Mouse (Mus musculus) ovary, postnatal 10 days (tissue): ENCODE results near the gene Cdk5r1.
"Not testable (repeated sequence)": the region's sequence is repeated elsewhere in the genome, so short reads cannot be mapped to it uniquely, and the experiment has no call there.

Experiments
- DNase-seq: peaks from one replicate; pipeline ENCODE4 v3.0.0; 2022; ENCODE audit warnings: low spot score

The Cdk5r1 gene

DNA sequence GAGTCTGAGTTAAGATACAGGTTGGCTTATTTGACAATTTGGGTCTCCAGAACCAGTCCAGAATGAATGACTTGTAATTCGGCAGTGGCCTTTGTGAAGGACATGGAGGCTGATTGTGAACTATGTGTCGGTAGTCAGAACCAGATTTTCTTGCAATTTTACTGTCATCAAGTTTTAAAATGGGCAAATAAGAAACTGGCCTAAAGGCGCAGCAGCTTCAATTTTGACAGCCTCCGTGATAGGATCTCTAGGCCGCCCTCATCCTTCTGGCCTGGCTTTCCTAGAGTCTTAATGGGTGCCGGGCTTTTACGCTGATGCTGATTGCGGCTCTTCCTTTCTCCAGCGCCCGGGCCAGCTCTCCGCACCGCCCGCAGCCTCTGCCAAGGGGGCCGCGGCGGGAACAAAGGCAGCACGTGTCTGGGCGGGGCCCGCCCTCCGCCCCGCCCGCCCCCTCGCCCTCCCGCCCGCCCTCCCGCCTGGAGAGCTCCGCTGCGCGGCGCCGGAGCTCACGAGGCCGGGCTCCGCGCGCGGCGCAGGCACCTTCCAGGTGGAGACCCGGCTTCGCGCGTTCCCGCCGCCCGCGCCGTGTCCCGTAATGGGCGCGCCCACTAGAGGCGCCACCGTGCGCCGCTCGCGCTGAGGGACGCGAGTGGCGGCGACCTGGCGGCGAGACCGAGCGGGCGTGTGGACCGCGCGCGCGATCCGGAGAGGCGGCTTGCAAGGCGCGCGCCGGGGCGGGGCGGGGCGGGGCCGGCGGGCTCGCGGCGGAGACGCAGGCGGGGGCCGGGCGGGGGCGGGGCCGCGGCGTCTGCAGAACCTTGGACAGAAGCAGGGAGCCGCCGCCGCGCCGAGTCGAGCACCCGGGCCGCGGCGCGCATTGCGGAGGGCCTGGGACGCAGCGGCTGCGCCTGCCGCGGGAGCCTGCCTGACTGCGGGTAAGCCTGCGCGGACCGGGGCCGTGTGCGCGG lies at the start of gene Cdk5r1:
Gene Cdk5r1 (plus strand): TSS at position 802 of the 968 bp plus-strand sequence.
- DNase-seq = peak; percentile 69

DNA sequence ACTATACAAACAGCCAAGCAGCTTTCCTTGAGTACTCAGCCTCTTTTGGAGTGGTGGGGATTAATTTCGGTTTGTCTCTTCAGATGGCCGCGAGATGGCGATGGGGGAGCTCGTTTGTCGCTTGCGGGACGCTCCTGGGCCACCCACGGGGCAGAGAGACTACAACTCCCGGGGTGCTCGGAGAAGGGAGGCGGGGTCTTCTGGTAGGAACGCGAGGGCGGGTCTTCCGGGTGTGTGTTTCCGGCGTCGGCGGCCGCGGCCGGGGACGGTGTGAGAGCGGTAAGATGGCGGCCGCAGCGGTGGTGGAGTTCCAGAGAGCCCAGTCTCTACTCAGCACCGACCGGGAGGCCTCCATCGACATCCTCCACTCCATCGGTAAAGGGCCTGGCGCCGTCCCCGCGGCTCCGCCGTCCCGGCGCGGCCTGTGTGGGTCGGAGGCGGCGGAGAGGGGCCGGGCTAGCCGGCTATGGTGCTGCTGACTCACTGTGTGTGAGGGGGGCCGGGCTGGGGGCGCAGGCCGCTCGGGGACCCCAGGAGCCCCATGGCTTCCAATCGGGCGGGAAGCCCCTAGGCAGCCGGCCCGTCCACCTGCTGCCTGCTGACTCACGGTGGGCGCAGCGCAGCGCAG lies 48.3 kb upstream of the Cdk5r1 start, which contains the start of gene Psmd11:
Gene Psmd11 (plus strand): TSS at position 235 of the 628 bp plus-strand sequence.
- peak; percentile 74 for DNase-seq

DNA sequence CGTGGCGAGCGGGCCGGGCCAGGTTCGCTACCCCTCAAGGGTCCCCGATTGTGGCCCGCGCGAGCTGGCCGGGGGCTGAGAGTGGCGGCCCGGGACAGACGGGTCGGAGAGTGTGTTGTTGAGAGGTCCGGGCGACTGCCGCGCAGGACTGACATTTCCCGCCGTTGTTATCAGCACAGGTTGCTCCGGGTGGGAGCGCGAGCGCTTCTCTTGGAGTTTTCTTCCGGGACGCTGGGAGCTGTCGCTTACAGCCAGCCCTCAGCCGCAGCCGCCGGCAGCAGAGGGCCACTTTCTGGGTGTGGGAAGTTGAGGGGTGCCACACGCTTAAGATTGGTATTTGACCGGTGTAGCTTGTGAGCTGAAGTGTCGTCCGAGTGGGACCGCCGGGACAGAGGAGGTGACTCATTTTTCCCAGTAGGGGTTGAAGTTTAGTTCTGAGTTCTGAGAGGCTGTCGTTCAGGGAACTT lies 47.8 kb upstream of the Cdk5r1 start:
- DNase-seq = peak; percentile 20

DNA sequence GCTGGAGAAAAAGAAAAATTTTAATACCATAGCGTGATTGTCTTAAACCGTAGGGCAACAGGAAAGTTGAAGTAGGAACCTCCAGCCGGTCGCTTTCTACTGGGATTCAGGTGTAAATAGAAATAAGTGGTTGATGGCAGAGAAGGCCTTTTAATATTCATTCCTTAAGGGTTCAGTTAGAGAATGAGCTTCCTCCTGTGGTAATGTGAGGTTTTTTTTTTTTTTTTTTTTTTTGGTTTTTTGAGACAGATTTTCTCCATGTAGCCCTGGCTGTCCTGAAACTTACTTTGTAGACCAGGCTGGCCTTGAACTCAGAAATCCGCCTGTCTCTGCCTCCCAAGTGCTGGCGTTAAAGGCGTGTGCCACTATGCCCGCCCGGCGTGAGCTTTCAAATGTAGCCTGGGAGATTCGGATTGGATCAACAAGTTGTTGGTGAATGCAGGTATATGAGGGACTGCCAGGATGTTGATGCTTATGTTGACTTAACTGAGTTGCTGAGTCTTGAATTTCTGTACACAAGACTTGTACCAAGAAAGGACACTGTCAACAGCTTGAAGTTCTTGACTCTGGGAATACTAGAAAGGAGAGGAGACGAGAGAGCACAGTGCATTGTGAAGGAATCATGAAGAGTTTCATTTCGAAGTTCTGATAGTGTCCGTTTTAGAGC lies 47.2 kb upstream of the Cdk5r1 start:
- DNase-seq = no peak

DNA sequence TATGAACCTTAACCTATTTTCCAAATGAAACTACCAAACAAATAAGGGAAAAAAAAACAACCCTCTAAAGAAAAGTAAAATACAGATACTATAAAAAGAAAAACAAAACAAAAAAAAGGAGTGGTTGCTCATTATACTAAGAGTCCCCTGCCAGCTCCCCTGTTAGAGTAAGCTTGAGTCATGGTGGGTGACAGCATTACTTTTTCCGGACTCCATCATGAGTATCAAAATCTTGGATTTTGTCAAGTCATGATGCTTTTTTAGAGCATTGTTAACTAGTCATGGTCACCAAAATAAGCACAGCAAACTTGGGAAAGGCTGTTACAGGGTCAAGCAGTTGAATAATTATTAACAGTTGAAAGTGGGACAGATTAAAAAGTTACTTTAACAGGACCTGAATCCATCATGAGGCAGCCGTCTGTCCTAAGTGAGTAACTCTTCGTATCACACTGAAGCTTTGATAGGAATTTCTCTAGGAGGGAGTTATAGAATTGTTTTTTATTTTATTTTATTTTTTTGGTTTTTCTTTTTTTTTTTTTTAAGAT lies 46.4 kb upstream of the Cdk5r1 start:
- DNase-seq = no peak

DNA sequence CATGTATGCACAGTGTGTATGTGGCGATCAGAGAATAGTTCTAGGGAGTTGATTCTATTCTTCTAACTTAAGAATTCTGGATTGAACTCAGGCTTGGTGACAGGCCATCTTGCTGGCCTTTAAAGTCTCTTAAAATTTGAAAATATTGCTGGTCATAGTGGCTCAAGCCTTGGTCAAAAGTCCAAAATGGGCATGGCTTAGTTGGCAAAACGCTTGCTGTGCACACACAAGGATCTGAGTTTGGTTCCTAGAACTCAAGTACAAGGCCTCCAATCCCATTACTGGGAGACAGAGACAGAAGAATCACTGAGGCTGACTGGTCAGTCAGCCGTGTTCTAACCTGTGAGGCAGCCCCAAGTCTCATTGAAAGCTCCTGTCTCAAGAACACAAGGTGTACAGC lies 29.9 kb upstream of the Cdk5r1 start:
- DNase-seq = no peak

DNA sequence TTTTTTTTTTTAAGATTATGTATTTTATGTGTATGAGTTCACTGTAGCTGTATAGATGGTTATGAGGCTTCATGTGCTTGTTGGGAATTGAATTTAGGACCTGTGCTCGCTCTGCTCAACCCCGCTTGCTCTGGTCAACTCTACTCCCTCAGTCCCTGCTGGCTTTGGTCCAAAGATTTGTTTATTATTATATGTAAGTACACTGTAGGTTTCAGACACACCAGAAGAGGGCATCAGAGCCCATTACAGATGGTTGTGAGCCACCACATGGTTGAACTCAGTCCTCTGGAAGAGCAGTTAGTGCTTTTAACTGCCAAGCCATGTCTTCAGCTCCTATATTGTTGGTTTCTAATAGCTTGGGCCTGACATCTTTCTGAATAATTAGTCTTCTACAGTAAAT lies 27.0 kb upstream of the Cdk5r1 start:
- no peak for DNase-seq

DNA sequence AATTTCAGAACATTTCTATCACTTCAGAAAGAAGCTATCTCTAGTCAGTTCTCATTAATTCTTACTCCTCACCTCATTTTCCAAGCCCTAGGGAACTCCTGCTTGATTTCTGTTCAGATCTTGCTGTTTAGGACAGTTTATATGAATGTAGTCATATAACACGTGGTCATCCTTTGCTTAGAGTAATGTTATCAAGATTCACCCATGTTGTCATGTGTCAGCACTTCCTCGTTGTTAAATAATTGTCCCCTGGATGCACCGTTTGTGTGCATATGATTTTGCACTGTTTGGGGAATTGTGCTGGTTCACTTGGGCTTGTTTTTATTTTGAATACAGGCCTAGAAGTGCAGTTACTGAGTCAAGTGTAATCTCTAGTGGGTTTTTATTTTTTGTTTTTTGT lies 24.6 kb upstream of the Cdk5r1 start:
- DNase-seq = no peak

DNA sequence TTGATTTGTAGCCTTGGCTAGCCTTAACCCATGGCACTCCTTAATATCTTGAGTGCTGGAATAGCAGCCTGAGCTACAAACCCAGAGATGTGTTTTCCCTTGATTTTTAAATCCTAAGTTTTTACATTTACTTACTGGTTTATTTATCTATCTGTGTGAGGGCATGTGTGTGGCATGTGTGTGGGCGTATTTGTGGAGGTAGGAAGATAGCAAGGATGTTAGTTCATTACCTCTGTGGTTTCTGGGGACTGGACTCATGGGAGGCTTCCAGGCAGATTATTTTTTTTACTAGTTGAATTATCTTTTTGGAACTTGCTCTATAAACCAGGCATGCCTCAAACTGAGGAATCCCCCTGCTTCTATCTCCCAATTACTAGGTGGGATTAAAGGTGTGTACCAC lies 23.6 kb upstream of the Cdk5r1 start:
- no peak for DNase-seq

DNA sequence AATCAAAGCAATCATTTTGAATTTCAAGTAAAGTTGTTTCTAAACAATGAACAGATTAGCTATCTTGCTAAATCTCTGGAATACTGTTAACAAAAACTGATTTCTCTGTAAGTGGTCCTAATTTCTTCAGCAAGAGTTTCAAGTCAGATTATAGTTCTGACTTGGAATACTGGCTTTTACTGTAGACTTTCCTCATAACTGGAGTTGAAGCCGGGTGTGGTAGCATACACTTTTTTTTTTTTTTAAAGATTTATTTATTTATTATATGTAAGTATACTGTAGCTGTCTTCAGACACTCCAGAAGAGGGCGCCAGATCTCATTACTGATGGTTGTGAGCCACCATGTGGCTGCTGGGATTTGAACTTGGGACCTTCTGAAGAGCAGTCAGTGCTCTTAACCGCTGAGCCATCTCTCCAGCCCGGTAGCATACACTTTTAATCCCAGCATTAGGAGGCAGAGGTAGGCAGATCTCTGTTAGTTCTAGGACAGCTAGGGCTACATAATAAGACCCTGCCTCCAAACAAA lies 13.2 kb upstream of the Cdk5r1 start:
- not testable (repeated sequence) for DNase-seq

DNA sequence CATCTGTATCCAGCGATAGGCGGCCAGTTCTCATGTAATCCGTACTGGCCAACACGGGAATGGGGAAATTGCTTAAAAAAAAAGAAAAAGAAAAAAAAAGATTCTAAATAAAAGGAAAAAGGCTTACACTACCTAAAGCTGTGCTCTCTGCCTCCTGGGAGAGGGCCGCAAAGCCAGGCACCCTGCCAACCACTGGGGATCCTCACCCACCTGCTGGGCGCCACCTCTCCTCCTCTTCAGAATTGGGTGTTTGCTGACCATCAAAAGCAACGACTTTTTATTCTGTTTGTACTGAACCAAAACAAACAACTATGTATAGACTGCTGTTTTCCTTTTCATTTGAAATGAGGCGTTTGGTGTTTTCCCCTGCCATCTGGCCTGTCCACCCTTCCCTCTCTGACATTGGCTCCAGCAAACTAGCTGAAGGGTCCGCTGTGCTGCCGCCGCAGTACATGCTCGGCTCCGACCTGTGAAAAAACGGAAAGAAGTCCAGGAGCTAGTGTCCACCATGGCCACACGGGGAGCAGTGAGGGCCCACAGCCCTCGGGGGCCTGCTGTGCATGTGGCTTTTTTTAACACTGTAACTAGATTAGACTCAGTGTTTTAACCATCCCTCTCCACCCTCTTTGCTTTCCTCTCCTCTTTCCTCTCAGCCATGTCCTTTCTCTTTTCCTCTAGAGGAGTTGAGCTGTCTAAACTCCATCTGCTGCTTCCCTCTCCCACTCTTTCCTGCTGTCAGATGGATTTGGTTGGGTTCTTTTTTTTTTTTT lies 4.8 kb upstream of the Cdk5r1 start:
- DNase-seq = no peak

DNA sequence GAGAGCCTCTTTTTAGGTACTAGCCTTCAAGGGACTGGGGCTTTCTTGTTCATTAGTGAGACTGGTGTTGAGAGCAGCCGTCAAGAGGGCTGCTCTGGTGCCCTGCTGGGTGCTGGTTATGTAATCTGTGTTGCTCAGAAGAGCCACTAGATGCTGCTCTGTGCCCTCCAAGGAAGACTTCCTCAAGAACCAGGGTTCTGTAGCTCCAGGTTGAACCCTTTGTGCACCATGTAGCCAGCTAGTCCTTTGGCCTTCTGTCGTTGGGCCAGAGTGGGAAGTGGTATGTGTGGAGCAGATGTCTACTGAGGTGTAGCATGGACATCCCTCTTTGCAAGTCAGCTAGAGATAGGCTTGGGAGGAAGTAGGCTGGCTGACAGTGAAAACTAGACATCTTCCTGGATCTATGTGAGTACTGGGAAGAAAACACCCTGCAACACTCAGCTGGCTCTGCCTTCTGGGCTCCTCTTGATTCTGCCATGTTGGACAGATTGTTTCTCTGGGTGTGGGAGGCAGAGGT lies 2.6 kb upstream of the Cdk5r1 start:
- DNase-seq = no peak

DNA sequence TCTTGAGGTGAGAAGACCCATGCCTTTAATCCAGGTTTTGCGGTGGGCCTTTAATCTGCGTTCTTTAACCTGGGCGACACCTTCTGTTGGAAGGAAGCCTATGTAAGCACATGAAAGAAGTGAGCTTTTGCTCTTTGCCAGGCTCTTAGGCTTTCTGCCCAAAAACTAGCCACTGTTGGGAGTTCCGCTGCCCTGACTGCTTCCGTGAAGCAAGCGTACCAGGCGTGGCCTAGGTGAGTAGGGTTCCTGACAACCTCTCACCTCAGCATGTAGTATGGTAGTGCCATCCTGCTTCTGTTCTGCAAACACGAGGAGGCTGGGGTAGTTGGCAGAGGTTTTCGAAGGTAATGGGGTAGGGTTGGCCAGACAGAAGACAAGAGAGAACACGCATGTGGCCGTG lies 2.0 kb upstream of the Cdk5r1 start:
- no peak for DNase-seq

DNA sequence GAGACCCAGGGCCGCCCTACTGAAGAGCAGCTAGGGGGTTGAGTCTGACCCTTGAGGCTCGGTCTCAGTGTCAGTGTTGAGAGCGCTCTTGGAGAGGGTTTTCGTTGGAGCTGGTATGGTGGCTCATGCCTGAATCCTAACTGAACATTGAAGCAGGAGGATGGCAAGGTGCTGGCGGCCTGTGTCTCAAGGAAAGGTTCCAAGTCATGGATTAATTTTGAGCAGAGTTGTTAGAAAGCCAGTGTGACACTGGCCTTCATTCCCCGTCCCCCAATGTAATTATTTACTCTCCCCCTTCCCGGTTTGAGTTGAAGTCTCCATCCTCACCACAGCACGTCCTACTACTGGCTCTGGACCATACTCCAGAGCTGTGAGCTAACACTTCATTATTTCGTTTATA lies 1.3 kb upstream of the Cdk5r1 start:
- DNase-seq = no peak

DNA sequence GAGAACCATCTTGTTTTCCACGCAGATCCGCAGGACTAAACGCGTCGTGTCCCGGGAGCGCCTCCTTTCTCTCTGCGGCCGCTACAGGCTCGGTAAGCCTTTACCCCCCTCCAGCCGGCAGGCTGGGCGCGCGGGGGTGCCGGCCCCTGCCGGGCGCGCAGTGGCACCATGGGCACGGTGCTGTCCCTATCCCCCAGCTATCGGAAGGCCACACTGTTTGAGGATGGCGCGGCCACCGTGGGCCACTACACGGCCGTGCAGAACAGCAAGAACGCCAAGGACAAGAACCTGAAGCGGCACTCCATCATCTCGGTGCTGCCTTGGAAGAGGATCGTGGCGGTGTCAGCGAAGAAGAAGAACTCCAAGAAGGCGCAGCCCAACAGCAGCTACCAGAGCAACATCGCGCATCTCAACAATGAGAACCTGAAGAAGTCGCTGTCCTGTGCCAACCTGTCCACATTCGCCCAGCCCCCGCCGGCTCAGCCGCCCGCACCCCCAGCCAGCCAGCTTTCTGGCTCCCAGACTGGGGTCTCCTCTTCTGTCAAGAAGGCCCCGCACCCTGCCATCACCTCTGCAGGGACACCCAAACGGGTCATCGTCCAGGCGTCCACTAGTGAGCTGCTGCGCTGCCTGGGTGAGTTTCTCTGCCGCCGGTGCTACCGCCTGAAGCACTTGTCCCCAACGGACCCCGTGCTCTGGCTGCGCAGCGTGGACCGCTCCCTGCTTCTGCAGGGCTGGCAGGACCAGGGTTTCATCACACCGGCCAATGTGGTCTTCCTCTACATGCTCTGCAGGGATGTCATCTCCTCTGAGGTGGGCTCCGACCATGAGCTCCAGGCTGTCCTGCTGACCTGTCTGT lies 747 bp downstream of the Cdk5r1 start:
- DNase-seq = no peak

DNA sequence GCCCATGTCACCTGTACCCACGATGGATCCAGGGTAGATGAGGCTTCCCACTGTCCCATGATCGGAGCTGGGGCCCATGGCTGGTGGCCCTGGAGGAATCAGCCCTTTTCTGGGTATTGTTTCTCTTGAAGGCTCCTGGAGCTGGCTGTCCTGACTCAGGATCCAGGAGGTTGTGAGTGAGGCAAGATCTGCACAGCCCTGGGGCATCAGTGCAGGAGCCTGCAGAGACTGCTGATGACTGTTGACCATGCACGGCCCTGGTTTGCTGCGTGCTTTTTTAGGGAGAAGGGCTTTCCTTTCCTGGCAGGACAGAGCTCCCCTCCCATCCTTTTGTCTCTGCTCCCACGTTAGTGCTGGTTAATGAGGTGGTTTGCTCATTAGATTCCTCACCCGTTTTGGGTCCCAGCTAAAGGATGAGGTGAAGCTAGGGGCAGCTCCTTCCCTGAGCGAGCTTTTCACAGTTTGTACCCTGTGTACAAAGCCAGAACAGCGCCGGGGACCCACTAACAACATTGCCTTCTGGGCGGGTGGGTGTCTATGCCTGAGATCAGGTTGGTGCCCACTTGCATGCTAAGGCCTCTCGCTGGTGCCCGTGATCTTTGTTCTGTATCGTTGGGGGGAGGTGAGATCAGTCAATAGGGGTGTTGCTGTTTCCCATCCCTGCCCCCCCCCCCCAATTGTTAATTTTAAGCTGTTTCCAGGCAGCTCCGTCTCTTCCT lies 2.0 kb downstream of the Cdk5r1 start:
- no peak for DNase-seq

DNA sequence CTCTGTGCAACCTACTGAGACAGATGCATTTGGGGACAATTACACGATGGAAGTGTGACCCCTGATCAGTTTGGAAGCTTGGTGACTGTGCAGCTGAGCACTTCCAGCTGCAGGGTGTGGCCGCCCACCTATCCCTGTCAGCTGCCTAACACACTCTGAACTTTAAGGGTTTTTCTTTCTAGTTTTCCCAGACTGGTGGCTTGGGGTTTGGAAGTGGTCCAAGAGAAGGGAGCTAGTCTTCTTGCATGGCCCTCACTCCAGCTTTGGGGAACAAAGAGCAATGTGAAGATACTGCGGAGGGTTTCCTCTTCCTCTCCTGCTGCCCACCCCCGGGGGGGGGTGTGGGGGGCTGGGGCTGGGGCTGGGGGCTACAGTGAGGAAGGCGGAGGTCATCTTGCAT lies 2.6 kb downstream of the Cdk5r1 start:
- no peak for DNase-seq

DNA sequence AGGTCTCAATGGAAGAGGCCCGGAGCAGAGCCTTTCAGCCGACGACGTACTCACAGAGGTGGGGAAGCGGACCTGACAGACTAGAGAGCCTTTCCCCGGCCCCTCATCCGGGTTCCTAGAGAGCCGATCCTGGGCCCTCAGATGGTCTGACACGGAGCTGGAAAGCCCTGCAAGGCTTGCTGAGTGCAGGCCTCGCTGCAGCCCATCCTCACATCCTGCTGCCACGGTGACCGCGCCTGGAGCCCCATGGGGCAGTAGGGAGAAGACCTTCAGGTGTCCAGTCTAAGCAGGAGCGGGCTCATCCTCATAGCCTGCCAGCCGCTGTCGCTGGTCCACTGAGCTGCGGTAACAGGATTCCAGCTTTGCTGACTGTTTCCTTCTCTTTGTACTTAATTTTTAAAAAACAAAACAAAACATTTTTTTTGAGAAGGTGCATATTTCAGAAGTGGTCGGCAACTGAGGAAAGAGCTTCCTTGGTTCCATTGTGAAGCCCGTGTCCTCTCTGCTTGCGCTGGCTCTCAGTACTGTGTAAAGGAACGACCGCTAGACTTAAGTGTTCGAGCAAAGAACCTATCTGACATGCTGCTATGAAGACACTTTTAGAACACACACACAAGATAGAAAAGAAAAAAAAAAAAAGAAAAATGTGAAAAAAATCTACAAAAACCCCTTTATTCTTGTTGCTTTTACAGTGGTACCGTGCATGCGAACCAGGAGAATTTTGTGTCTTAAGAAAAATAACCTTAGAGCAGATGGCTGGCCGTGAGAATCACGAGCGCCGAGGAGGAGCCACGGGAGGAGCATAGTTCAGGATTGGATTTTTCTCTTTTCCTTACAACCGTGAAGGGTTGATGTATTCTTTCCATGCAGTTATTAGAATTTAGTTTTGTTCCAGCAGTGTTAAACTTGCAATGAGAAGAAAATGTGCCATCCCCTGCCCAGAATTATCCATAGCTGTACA lies 3.4 kb downstream of the Cdk5r1 start:
- DNase-seq = no peak
